Mouse (Mus musculus) neural tube, embryonic 13.5 days (tissue): Measurements from ENCODE around the gene Mageb3. TPM values are rescaled to one million over a fixed set of nuclear protein-coding genes. Genes with fewer than 3 reads are reported as not detected.

Source experiments
- polyA plus RNA-seq: library from polyadenylated mRNA; unstranded; fragments of >200 nt; fragmentation: Nextera tagmentation; extraction: Ambion mirVana; gene quantifications from 2 replicates; pipeline ENCODE4 v1.2.1, GENCODE M21; 2015

The Mageb3 gene
- polyA plus RNA-seq, 1 experiment from 2014 or later, result 0.53 TPM

Other genes with a start within 250 kb of the Mageb3 start
- 28.1 and 31.9 TPM in 2 replicates for gene Frmd5, start 149.0 kb downstream of the Mageb3 start, polyA plus RNA-seq
- gene Casc4, start 89.1 kb downstream of the Mageb3 start, polyA plus RNA-seq, result 30.1 and 32.0 TPM in 2 replicates
- gene Ctdspl2, start 91 bp downstream of the Mageb3 start, polyA plus RNA-seq, result 30.9 and 35.2 TPM in 2 replicates
- 10.4 TPM in 2 replicates for gene Eif3j1, start 72.5 kb upstream of the Mageb3 start, polyA plus RNA-seq
- gene Spg11, start 162.3 kb upstream of the Mageb3 start, polyA plus RNA-seq, result 6.4 and 6.8 TPM in 2 replicates
- gene B2m, start 191.6 kb upstream of the Mageb3 start, polyA plus RNA-seq, result 141 and 142 TPM in 2 replicates
- not detected in 2 replicates for gene Trim69, start 204.6 kb upstream of the Mageb3 start, polyA plus RNA-seq
- gene Patl2, start 230.1 kb upstream of the Mageb3 start, polyA plus RNA-seq, result not detected in 2 replicates
- gene Terb2, start 230.2 kb upstream of the Mageb3 start, polyA plus RNA-seq, result not detected in 2 replicates